Mouse (Mus musculus): Measurements from ENCODE around the gene Tle2.

DNA sequence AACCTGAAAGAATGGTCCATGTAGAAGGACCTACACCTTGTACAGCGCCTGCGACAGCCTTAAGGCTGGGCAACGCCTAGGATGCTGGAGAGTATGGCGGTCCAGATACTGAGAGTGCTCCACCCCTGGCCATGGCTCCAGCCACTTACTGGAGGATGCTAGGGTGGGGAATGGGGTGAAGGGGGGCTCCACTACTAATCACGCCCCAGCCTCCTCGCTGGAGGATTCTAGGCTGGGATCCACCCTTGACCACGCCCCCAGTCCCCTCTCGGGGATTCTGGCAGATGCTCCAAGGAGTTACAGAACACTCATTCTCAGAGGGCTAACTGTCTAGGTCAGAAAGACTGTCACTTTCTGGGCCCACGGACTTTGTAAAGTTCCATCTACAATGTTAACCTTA, 1.4 kb upstream of the Tle2 start:
- TF ChIP-seq GATA1 (IDR thresholded peaks at IDR 0.05; ENCODE audit: borderline replicate concordance, low read length), result no peak
- no peak for TF ChIP-seq FLI1 (IDR thresholded peaks at IDR 0.05; ENCODE audit: low read length)
